Mouse (Mus musculus): ENCODE data around the gene Sema3b. TPM values are rescaled to one million over a fixed set of nuclear protein-coding genes. Genes with fewer than 3 reads are reported as not detected.
"Not testable (repeated sequence)": the region's sequence is repeated elsewhere in the genome, so short reads cannot be mapped to it uniquely, and the experiment has no call there.

Gene Sema3b
- polyA plus RNA-seq, 1 experiment from 2014 or later, result 4.6 TPM

DNA sequence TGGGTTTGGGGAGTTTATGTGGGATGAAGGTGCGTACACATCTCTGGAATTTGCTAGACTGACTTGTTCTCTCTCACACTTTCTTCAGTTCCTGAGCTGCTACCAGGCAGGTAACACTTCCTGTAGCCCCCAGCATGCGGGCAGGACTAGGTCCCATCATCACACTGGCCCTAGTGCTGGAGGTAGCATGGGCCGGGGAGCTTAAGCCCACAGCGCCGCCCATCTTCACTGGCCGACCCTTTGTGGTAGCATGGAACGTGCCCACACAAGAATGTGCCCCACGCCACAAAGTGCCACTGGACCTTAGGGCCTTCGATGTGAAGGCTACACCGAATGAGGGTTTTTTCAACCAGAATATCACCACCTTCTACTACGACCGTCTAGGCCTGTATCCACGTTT, 39.0 kb downstream of the Sema3b start:
- H3K9me3 ChIP-seq, result no peaks in the 10 kb centered on the region
- ATAC-seq (ENCODE audit: low FRiP score, low read depth), result no peak
- H3K36me3 ChIP-seq, result peaks cover 23% of the 10 kb centered on the region
- peak overlapping the region; percentile 88 for H3K9ac ChIP-seq
- peaks cover 42% of the 10 kb centered on the region for H3K4me1 ChIP-seq (replicated peaks)
- WGBS, result 47% methylated on average over 13 of the region's 13 CpGs
- H3K4me3 ChIP-seq, result peak overlapping the region; percentile 82
- peak overlapping the region; percentile 85 for H3K4me2 ChIP-seq
- no peaks in the 10 kb centered on the region for H3K27me3 ChIP-seq
- peak overlapping the region; percentile 87; the same call in 1 of the 2 replicates for H3K27ac ChIP-seq (replicated peaks)

DNA sequence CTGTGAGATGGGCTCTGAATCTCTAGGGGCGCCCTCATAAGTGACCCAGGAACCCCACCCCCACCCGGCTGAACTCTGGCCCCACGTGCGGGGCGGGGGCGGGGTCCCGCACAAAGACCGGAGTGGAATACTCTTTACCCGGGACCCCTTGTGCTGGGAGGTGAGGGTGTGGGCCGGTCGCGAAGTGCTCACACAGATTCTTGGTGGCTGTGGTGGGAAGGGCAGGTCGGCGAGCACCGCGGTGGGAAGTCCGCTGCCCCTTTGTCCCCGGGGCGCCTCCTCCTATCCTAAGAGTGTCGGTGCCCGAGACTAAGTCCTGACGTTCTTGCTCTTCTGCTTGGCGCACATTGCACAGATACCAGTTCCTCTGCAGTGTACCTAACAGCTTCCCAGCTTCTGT, 39.8 kb downstream of the Sema3b start:
- Histone ChIP-seq H3K4me3 (peak overlapping the region; percentile 82), H3K4me1 (replicated peaks) (peaks cover 47% of the 10 kb centered on the region), H3K36me3 (peaks cover 16% of the 10 kb centered on the region), H3K27ac (replicated peaks) (peak overlapping the region; percentile 87), H3K4me2 (peak overlapping the region; percentile 85), H3K9ac (peak overlapping the region; percentile 88), H3K27me3 (no peaks in the 10 kb centered on the region), H3K9me3 (no peaks in the 10 kb centered on the region)
- peak; percentile 27 for ATAC-seq (ENCODE audit: low FRiP score, low read depth)
- under 1% methylated on average over 22 of the region's 23 CpGs for WGBS

DNA sequence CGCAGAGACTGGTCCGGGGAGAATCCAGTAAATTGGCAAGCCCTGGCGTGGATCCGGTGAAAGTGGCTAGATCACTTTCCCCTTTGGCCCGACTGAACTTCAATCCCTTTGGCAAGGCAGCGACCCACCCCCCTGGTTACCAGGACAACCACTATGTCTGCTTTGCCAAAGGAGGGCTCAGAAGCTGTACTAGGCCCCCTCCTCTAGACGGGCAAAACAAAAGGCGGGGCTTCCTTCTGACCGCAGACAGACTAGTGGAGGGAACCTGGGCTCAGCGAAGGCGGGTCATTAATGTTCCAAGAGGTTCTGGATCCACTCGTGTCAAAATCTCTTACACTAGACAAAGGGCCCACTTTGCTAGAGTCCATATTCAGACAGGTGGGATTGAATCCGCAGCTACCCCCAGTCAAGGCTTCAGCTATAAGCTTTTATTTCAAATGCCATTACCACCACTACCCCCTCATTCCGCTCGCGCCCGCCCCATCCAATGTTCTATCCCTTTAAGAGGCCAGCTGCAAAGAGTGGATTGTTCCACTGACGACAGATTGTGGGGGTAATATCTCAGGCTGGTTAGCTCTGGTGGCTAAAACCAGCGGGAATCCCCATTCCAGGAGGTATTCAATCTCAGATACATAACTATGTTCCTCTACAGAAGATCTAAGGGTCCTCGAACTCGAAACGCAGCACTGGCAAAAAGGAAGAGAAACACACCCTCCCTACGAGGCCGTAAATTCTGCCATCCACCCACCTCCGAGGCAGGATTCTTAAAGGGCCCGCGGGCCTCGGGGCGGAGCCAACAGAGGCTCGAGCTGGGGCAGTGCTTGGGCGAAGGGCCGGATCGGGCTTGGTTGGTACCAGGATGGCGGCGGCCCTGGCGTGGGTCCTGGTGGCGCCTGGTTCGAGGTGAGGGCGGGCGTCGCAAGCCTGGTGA, 40.4 kb downstream of the Sema3b start:
- under 1% methylated on average over 41 of the region's 41 CpGs for WGBS
- Histone ChIP-seq H3K4me3 (peak overlapping the region; percentile 82), H3K36me3 (peaks cover 12% of the 10 kb centered on the region), H3K4me1 (replicated peaks) (peaks cover 54% of the 10 kb centered on the region), H3K9me3 (no peaks in the 10 kb centered on the region), H3K27me3 (no peaks in the 10 kb centered on the region), H3K4me2 (peak overlapping the region; percentile 85), H3K9ac (peak overlapping the region; percentile 88), H3K27ac (replicated peaks) (peak overlapping the region; percentile 87)
- peak; percentile 87 for ATAC-seq (ENCODE audit: low FRiP score, low read depth)

DNA sequence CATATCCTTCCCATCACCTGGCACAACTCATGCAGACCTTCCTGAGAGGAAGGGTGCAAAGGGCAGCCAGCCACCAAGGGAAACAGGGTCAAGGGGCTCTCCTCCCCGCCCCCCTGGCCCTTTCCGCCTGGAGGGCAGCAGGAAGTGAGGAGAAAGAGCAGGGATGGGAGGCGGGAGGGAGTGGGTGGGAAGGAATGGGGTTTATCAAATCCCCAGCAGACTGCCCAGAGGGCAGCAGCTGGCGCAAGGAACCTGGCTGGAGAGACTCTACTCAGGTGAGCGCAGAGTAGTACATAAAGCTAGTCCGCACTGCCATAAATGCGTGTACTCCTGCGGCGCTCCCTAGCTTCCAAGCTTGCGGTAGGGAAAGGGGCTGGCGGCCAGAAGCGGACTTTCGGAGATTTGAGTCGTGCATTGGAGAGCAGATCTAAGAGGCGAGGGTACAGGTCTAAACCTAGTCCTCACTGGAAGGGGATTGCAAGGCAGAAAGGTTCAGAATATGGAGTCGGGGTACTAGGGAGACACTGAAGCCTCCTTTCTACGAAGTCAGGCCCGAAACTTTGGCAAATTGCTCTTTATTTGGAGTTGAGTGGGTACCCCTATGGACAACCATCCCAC, 41.2 kb downstream of the Sema3b start, which contains the start of gene Hyal2:
Gene Hyal2 (plus strand): TSS at position 244 of the 618 bp plus-strand sequence.
- peaks cover 56% of the 10 kb centered on the region for H3K4me1 ChIP-seq (replicated peaks)
- WGBS, result 6% methylated on average over 18 of the region's 18 CpGs
- no peak for ATAC-seq (ENCODE audit: low FRiP score, low read depth)

DNA sequence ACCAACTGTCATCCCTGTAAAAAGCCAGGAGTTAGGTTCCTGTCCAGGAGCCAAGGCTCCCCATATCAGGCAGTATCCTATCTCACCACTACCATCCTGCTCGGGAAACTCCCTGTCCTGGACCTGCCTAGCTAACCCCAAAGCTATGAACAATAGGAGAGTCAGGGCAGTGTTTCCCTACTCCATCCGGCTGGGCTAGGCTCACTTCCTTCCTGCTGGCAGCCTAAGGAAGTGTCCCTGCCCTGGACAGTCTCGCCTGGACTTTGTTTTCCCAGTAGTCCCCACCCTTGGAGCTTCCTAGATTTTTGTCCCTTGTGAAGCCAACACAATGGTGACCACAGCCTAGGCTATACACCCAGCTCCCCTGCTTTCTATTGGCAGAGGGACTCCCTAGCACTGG, 42.2 kb downstream of the Sema3b start:
- WGBS, result 64% methylated on average over 3 of the region's 3 CpGs
- no peak for ATAC-seq (ENCODE audit: low FRiP score, low read depth)
- H3K9me3 ChIP-seq, result no peaks in the 10 kb centered on the region
- H3K36me3 ChIP-seq, result peaks cover 5% of the 10 kb centered on the region; the same call in 1 of the 2 replicates
- no peak overlapping the region for H3K4me3 ChIP-seq
- peaks cover 60% of the 10 kb centered on the region for H3K4me1 ChIP-seq (replicated peaks)
- no peak overlapping the region; the same call in 1 of the 2 replicates for H3K27ac ChIP-seq (replicated peaks)
- H3K4me2 ChIP-seq, result no peak overlapping the region
- no peak overlapping the region for H3K9ac ChIP-seq
- H3K27me3 ChIP-seq, result no peaks in the 10 kb centered on the region

More for the DNA sequence above, 41.2 kb downstream of the Sema3b start, which contains the start of gene Hyal2:
- H3K27ac ChIP-seq (replicated peaks), result peak within 1 kb of the TSS; percentile 87
- no peaks in the 10 kb centered on the region for H3K9me3 ChIP-seq
- peak within 1 kb of the TSS; percentile 82 for H3K4me3 ChIP-seq
- no peaks in the 10 kb centered on the region for H3K27me3 ChIP-seq
- peaks cover 6% of the 10 kb centered on the region for H3K36me3 ChIP-seq
- H3K9ac ChIP-seq, result peak within 1 kb of the TSS; percentile 88
- peak within 1 kb of the TSS; percentile 85 for H3K4me2 ChIP-seq

DNA sequence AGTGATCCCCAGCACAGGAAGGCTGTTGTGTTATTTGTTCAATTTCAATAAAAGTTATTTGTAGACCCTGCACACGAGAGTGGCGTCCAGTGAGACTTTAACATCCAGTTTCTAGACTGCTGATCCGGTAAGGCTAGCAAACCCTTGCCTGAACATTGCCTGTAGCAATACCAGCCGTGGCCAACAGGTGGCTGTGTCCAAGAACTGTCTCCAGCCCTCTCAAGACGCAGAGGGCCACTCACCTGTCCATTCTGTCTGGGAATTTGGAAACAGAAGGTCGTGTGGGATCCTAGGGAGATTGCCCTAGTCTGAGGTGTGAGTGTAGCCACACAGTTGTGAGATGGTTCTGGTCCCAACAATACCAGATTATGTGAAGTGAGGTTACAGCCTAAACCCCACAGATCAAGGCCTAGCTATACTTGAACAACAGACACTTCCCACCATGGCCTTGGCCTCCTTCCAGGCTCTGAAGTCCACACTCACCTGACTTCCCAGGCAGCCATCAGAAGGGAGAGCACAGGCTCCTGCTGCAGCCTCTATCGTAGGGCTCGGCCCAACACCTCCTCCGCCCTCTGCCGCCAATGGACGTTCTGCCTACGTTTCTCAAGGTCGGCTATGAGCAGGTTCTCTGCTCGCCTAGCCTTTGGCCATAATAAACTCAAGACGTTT, 42.9 kb downstream of the Sema3b start:
- ATAC-seq (ENCODE audit: low FRiP score, low read depth), result no peak
- no peaks in the 10 kb centered on the region for H3K27me3 ChIP-seq
- H3K36me3 ChIP-seq, result peaks cover 12% of the 10 kb centered on the region; the same call in 1 of the 2 replicates
- H3K4me2 ChIP-seq, result no peak overlapping the region
- H3K4me1 ChIP-seq (replicated peaks), result peaks cover 53% of the 10 kb centered on the region
- H3K9ac ChIP-seq, result no peak overlapping the region
- no peaks in the 10 kb centered on the region for H3K9me3 ChIP-seq
- WGBS, result 63% methylated on average over 15 of the region's 15 CpGs
- 0 out of 2 replicates have a peak overlapping the region, but pooled peaks have one; percentile 16 for H3K27ac ChIP-seq (replicated peaks)
- H3K4me3 ChIP-seq, result no peak overlapping the region

DNA sequence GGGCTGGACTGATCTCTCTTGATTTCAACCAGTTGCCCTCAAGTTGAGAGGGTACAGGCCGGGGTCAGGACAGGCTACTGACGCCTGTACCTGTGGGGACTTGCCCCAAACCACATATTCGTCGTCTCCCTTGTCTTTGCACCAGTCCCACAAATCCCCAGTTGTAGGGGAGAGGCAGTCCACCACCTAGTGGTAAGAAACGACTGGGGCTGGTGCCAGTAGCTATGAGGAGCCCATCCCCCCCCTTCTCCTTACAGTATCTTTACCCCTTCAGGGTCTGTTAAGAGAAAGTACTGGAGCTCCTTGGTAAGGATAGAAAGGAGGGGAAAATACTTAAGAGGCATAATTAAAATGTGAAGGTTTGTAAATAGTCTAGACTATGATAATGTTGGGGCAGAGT, 43.5 kb downstream of the Sema3b start:
- not testable (repeated sequence) for H3K9me3 ChIP-seq; H3K4me3 ChIP-seq; H3K4me2 ChIP-seq; ATAC-seq (ENCODE audit: low FRiP score, low read depth); H3K27me3 ChIP-seq; H3K27ac ChIP-seq (replicated peaks); H3K9ac ChIP-seq
- 50% methylated on average over 5 of the region's 5 CpGs for WGBS
- Histone ChIP-seq H3K4me1 (replicated peaks) (peaks cover 47% of the 10 kb centered on the region), H3K36me3 (peaks cover 18% of the 10 kb centered on the region)

DNA sequence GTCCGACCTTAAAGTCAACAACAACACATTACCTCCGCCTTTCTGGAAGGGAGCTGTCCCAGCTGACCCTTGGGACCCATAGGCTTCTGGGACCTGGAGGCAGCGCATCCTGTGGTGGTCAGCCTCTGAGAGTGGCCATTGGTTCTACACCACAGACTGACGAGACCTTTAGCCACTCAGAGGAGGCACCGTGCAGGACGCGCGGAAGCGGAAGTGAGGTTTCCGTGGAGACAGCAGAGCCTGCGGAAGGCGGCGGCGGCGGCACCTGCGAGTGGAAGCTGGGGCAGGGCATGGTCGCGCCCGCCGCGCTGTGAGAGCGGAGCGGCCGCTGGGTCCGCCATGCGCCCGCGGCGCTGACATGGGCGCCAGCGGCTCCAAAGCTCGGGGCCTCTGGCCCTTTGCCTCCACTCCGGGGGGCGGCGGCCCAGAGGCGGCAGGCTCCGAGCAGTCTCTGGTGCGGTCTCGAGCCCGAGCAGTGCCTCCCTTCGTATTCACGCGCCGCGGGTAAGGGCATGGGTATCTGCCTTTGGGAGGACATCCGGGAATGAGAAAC, 45.9 kb downstream of the Sema3b start, which contains the start of gene Tusc2:
Gene Tusc2 (plus strand): TSS at position 227 of the 553 bp plus-strand sequence.
- H3K27me3 ChIP-seq, result no peaks in the 10 kb centered on the region
- peak; percentile 96 for ATAC-seq (ENCODE audit: low FRiP score, low read depth)
- peak within 1 kb of the TSS; percentile 64 for H3K4me2 ChIP-seq
- peak within 1 kb of the TSS; percentile 90 for H3K4me3 ChIP-seq
- H3K4me1 ChIP-seq (replicated peaks), result peaks cover 34% of the 10 kb centered on the region
- H3K27ac ChIP-seq (replicated peaks), result peak within 1 kb of the TSS; percentile 75
- peaks cover 41% of the 10 kb centered on the region for H3K36me3 ChIP-seq
- peak within 1 kb of the TSS; percentile 93 for H3K9ac ChIP-seq
- WGBS, result 0% methylated on average over 42 of the region's 46 CpGs
- H3K9me3 ChIP-seq, result no peaks in the 10 kb centered on the region

DNA sequence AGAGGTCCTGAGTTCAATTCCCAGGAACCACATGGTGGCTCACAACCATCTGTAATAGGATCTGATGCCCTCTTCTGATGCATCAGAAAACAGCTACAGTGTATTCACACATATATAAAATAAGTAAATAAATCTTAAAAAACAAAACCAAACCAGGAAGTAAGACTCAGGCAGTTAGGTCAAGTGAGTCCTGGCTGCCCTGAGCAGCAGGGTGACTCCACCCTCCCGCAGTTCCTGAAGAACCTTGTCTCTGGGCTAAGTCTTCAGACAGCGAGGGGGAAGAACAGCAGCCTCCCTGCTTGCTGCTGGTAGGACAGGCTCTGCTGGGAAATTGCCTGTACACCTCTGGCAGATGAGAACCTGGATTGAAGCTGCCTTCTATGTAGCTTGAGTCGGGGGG, 52.7 kb downstream of the Sema3b start:
- Histone ChIP-seq H3K27me3 (peaks cover 18% of the 10 kb centered on the region), H3K9me3 (no peaks in the 10 kb centered on the region), H3K9ac (no peak overlapping the region), H3K27ac (replicated peaks) (no peak overlapping the region), H3K4me1 (replicated peaks) (peaks cover 35% of the 10 kb centered on the region), H3K4me3 (peak overlapping the region; percentile 52), H3K4me2 (peak overlapping the region; percentile 87), H3K36me3 (peaks cover 40% of the 10 kb centered on the region)
- no peak for ATAC-seq (ENCODE audit: low FRiP score, low read depth)
- WGBS, result 77% methylated on average over 3 of the region's 3 CpGs

DNA sequence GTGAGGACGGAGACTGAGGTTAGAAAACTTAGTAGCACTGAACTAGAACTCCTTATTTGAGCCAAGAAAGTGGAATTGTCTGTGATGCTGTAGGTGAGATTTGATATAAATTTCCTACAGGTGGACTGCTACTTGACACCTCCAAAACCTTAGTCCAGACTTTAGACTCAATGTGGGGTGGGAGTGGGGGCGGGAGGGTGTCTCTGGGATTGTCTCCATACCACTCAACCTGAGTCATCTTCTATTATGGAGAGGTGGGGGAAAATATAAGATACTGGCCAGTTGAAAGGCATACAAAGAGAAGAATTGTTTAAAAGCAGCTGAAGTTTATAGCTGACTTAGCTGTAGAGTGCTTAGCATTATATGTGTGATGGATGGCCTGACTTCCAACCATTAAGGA, 53.3 kb downstream of the Sema3b start:
- WGBS, result 48% methylated on average over 2 of the region's 2 CpGs
- Histone ChIP-seq H3K4me3 (peak overlapping the region; percentile 52), H3K27me3 (peaks cover 24% of the 10 kb centered on the region), H3K9me3 (no peaks in the 10 kb centered on the region), H3K9ac (peak overlapping the region; percentile 64), H3K4me2 (peak overlapping the region; percentile 87), H3K36me3 (peaks cover 34% of the 10 kb centered on the region), H3K4me1 (replicated peaks) (peaks cover 42% of the 10 kb centered on the region), H3K27ac (replicated peaks) (peak overlapping the region; percentile 84; the same call in 1 of the 2 replicates)
- no peak for ATAC-seq (ENCODE audit: low FRiP score, low read depth)

DNA sequence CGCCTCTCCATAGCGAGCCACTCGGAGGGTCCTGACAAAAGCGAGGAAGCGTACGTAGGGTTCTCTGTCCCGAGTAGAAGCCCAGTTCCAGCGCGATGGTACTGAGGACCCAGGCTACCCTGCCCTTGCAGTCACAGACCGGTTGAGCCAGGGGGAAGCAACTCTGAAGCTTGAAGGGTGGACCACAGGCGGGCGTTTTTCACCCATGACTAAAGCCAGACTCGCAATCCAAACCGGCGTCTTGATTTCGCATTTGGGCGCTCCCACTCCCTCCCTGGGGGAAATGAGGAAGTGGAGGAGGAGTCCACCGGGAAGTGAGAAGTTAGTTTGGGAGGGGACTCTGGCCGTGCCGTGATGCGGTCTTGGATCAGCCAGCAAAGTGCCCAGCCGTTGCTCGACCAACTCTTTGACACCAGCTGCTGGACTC, 54.0 kb downstream of the Sema3b start:
- Histone ChIP-seq H3K9me3 (no peaks in the 10 kb centered on the region), H3K4me3 (peak overlapping the region; percentile 52), H3K27me3 (peaks cover 31% of the 10 kb centered on the region), H3K9ac (peak overlapping the region; percentile 64), H3K36me3 (peaks cover 28% of the 10 kb centered on the region), H3K27ac (replicated peaks) (peak overlapping the region; percentile 84), H3K4me2 (peak overlapping the region; percentile 87), H3K4me1 (replicated peaks) (peaks cover 44% of the 10 kb centered on the region)
- ATAC-seq (ENCODE audit: low FRiP score, low read depth), result peak; percentile 44; the same call in 1 of the 2 replicates
- 0% methylated on average over 23 of the region's 23 CpGs for WGBS
